Mouse (Mus musculus) macrophage (primary cell): ENCODE measurements around the gene Dhx16. TPM values are rescaled to one million over a fixed set of nuclear protein-coding genes. Genes with fewer than 3 reads are reported as not detected.

Source experiments
- H3K27ac ChIP-seq: fragments of 350-480 bp; formaldehyde crosslinking; 2 replicates; pipeline ENCODE4 v1.9.0; 2021
- H3K36me3 ChIP-seq: fragments of 350-480 bp; formaldehyde crosslinking; 2 replicates; pipeline ENCODE4 v1.9.0; 2021; ENCODE audit errors: inconsistent target
- H3K4me3 ChIP-seq: fragments of 350-480 bp; formaldehyde crosslinking; 2 replicates; pipeline ENCODE4 v1.9.0; 2021; ENCODE audit errors: inconsistent target
- H3K79me2 ChIP-seq: fragments of 350-480 bp; formaldehyde crosslinking; 2 replicates; pipeline ENCODE4 v1.9.0; 2021; ENCODE audit errors: inconsistent target
- WGBS: methylation state at CpG from one replicate; pipeline ENCODE4 v1.1.7; 2026; ENCODE audit warnings: inconsistent platforms; ENCODE audit not compliant: missing documents; 5-methylcytosine and 5-hydroxymethylcytosine counted together
- polyA plus RNA-seq: library from polyadenylated mRNA; stranded (reverse); fragments of 250-400 nt; gene quantifications from 3 replicates; pipeline ENCODE4 v1.2.4, GENCODE M21; 2018; ENCODE audit warnings: inconsistent platforms

Dhx16 gene
- polyA plus RNA-seq, 1 experiment from 2014 or later: 19.8 TPM

GRCm38 (mm10) chr17:35939108-35939507 is 59.5 kb downstream of the Dhx16 start:
- 94% methylated on average over 2 of the region's 2 CpGs for WGBS
- Histone ChIP-seq H3K79me2 (no peaks in the 10 kb centered on the region), H3K27ac (no peak overlapping the region), H3K4me3 (no peak overlapping the region), H3K36me3 (no peaks in the 10 kb centered on the region)

- no peaks in the 10 kb centered on the region for H3K36me3 ChIP-seq
- no peaks in the 10 kb centered on the region for H3K79me2 ChIP-seq
- no peak overlapping the region for H3K4me3 ChIP-seq
- 91% methylated on average over 1 of the region's 1 CpGs for WGBS
- no peak overlapping the region for H3K27ac ChIP-seq
Measured at GRCm38 (mm10) chr17:35939941-35940340, 60.3 kb downstream of the Dhx16 start.

Other genes with a start within 250 kb of the Dhx16 start
- gene Mucl3, start 236.1 kb upstream of the Dhx16 start, polyA plus RNA-seq: not detected in 3 replicates
- 3.5 to 5.8 TPM (median 4.5 TPM) in 3 replicates for gene Vars2, start 212.2 kb upstream of the Dhx16 start, polyA plus RNA-seq
- 6.2 to 17.0 TPM (median 10.0 TPM) in 3 replicates for gene Gtf2h4, start 206.1 kb upstream of the Dhx16 start, polyA plus RNA-seq
- 0.27 to 0.42 TPM in 2 of 3 replicates, not detected in the other for gene Ddr1, start 175.2 kb upstream of the Dhx16 start, polyA plus RNA-seq
- 20.7 to 61.5 TPM (median 37.3 TPM) in 3 replicates for gene Ier3, start 58.1 kb upstream of the Dhx16 start, polyA plus RNA-seq
- gene Flot1, start 56.6 kb upstream of the Dhx16 start, polyA plus RNA-seq: 42.9 to 64.8 TPM (median 56.1 TPM) in 3 replicates
- 187 to 603 TPM (median 205 TPM) in 3 replicates for gene Tubb5, start 41.5 kb upstream of the Dhx16 start, polyA plus RNA-seq
- 12.5 to 32.8 TPM (median 22.9 TPM) in 3 replicates for gene Mdc1, start 38.3 kb upstream of the Dhx16 start, polyA plus RNA-seq
- 5.9 to 14.4 TPM (median 6.8 TPM) in 3 replicates for gene Nrm, start 18.5 kb upstream of the Dhx16 start, polyA plus RNA-seq
- 166 to 235 TPM (median 189 TPM) in 3 replicates for gene Ppp1r18, start 14.2 kb upstream of the Dhx16 start, polyA plus RNA-seq
- gene 2310061I04Rik, start 17.6 kb downstream of the Dhx16 start, polyA plus RNA-seq: 26.7 to 32.7 TPM (median 27.9 TPM) in 3 replicates
- 3.8 to 11.5 TPM (median 6.7 TPM) in 3 replicates for gene Atat1, start 30.3 kb downstream of the Dhx16 start, polyA plus RNA-seq
- 31.2 to 75.1 TPM (median 49.9 TPM) in 3 replicates for gene Mrps18b, start 36.6 kb downstream of the Dhx16 start, polyA plus RNA-seq
- 27.4 to 97.8 TPM (median 35.0 TPM) in 3 replicates for gene Ppp1r10, start 36.6 kb downstream of the Dhx16 start, polyA plus RNA-seq
- gene Abcf1, start 89.9 kb downstream of the Dhx16 start, polyA plus RNA-seq: 65.4 to 217 TPM (median 77.6 TPM) in 3 replicates
- gene Gnl1, start 100.0 kb downstream of the Dhx16 start, polyA plus RNA-seq: 24.9 to 38.6 TPM (median 28.9 TPM) in 3 replicates
- gene Prr3, start 100.4 kb downstream of the Dhx16 start, polyA plus RNA-seq: 8.8 to 13.9 TPM (median 9.5 TPM) in 3 replicates
- gene H2-T24, start 140.7 kb downstream of the Dhx16 start, polyA plus RNA-seq: 34.5 to 71.7 TPM (median 59.9 TPM) in 3 replicates
- gene H2-T23, start 153.0 kb downstream of the Dhx16 start, polyA plus RNA-seq: 196 to 602 TPM (median 274 TPM) in 3 replicates
- gene H2-T22, start 162.9 kb downstream of the Dhx16 start, polyA plus RNA-seq: 56.5 to 198 TPM (median 94.0 TPM) in 3 replicates
- gene Gm6034, start 163.1 kb downstream of the Dhx16 start, polyA plus RNA-seq: not detected in 3 replicates
- gene Gm11127, start 178.6 kb downstream of the Dhx16 start, polyA plus RNA-seq: 0.16 to 0.64 TPM (median 0.34 TPM) in 3 replicates
- 0.22 to 0.67 TPM in 2 of 3 replicates, not detected in the other for gene Gm19684, start 241.9 kb downstream of the Dhx16 start, polyA plus RNA-seq
- not detected in 3 replicates for gene Gm7030, start 249.6 kb downstream of the Dhx16 start, polyA plus RNA-seq